Mouse (Mus musculus) frontal cortex, postnatal 25 days (tissue): Measurements from ENCODE around the gene Rhox2e.
"Not testable (repeated sequence)": the region's sequence is repeated elsewhere in the genome, so short reads cannot be mapped to it uniquely, and the experiment has no call there.

Source experiments
- DNase-seq, 2 experiments: peaks; one replicate each; pipeline ENCODE4 v3.0.0; 2022; ENCODE audit warnings: low spot score in 2 of 2

Rhox2e gene

GRCm38 (mm10) chrX:37530152-37530551, at the start of gene Rhox2e:
Gene Rhox2e, plus strand, starts transcription at chrX:37530452.
- not testable (repeated sequence) for DNase-seq

DNA sequence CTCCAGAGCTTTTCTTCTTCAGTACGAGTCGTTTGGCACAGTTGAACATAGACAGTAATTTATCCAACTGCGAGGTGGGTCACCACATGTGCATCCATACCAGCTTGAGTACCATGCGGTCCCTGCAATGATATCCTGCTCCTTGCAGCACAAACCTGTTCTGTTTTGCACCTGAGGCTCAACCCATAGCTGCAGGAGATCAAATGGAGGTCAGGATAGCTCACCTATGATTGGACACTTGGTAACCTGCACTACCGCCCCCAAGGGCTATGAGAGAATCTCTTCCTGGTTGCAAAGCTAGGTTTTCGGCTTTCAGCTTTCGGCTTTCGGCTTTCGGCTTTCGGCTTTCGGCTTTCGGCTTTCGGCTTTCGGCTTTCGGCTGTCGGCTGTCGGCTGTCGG, 16.2 kb upstream of the Rhox2e start, which contains the start of gene Rhox4d:
Gene Rhox4d (plus strand): TSS at position 301 of the 400 bp plus-strand sequence.
- DNase-seq, result not testable (repeated sequence)

DNA sequence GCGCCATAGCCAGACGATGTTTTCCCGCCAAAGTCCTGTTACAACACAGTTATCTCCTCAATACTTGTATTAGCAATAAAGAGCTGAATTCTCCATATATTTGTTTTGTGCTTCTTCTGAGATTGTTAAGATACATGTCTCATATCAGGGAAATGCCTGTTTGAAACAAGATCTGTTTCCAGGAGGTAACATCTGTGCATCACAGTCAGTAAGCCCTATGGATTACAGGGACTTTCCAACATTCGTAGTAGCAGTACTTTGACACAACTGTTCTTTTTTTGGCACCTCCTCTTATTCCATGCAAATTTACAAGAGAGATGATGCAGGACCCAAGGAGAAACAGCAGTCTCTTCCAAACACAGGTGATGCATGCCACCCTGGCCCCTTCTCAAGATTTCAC, 11.5 kb downstream of the Rhox2e start, which contains the start of gene Rhox3e:
Gene Rhox3e (plus strand): TSS at position 301 of the 400 bp plus-strand sequence.
- not testable (repeated sequence) for DNase-seq

- DNase-seq, result not testable (repeated sequence)
These were observed 26.9 kb downstream of the Rhox2e start, which contains the start of gene Rhox4e for GRCm38 (mm10) chrX:37557112-37557511. Gene Rhox4e, plus strand, starts transcription at chrX:37557412.

- DNase-seq, result not testable (repeated sequence)
These were observed 40.9 kb downstream of the Rhox2e start, which contains the start of gene Rhox2f for GRCm38 (mm10) chrX:37571105-37571504. Gene Rhox2f, plus strand, starts transcription at chrX:37571405.

- not testable (repeated sequence) for DNase-seq
These were observed 42.4 kb downstream of the Rhox2e start for GRCm38 (mm10) chrX:37572638-37573037.

GRCm38 (mm10) chrX:37580692-37581091, 50.4 kb downstream of the Rhox2e start, which contains the start of gene Rhox3f:
Gene Rhox3f, plus strand, starts transcription at chrX:37580992.
- not testable (repeated sequence) for DNase-seq
